Mouse (Mus musculus) cortical plate, adult 2 months (tissue): Measurements from ENCODE around the gene Nipal3. TPM values are rescaled to one million over a fixed set of nuclear protein-coding genes. Genes with fewer than 3 reads are reported as not detected.

ENCODE experiments used
- H3K27ac ChIP-seq: fragments of 200-500 bp; 2 replicates; pipeline ENCODE4 v1.5.1; 2012; ENCODE audit warnings: low read length, control low read depth, inconsistent platforms; ENCODE audit not compliant: insufficient read depth
- H3K4me1 ChIP-seq: fragments of 200-500 bp; 2 replicates; pipeline ENCODE4 v1.6.1; 2011; ENCODE audit warnings: low read length; ENCODE audit not compliant: control insufficient read depth, insufficient read depth
- H3K4me3 ChIP-seq: fragments of 200-500 bp; 2 replicates; pipeline ENCODE4 v1.5.1; 2011; ENCODE audit warnings: mild to moderate bottlenecking, low read length, control low read depth; ENCODE audit not compliant: insufficient read depth
- CTCF ChIP-seq: fragments of 200-500 bp; IDR thresholded peaks from 2 replicates; pipeline ENCODE4 v1.5.1; 2011; ENCODE audit warnings: mild to moderate bottlenecking, control low read depth, low read length; ENCODE audit not compliant: insufficient read depth; ENCODE audit errors: extremely low read depth
- POLR2A ChIP-seq: fragments of 200-500 bp; IDR thresholded peaks from 2 replicates; pipeline ENCODE4 v1.6.1; 2011; ENCODE audit warnings: mild to moderate bottlenecking, low read length, control low read depth; ENCODE audit not compliant: insufficient read depth; ENCODE audit errors: extremely low read depth
- polyA plus RNA-seq: library from polyadenylated mRNA; depleted of rRNA; stranded (reverse); fragments of >200 nt; gene quantifications from 2 replicates; pipeline ENCODE4 v1.2.3, GENCODE M21; 2012

The Nipal3 gene
- polyA plus RNA-seq, 1 experiment: 48.3 TPM

GRCm38 (mm10) chr4:135526039-135526710, 31.3 kb upstream of the Nipal3 start:
- no peaks in the 10 kb centered on the region for H3K4me1 ChIP-seq
- no peak overlapping the region for H3K27ac ChIP-seq
- no peak overlapping the region for H3K4me3 ChIP-seq
- TF ChIP-seq CTCF: no peak
- TF ChIP-seq POLR2A: no peak

- Histone ChIP-seq H3K4me1 (no peaks in the 10 kb centered on the region), H3K27ac (no peak overlapping the region), H3K4me3 (no peak overlapping the region)
- TF ChIP-seq CTCF (no peak), POLR2A (no peak)
These were observed 30.2 kb upstream of the Nipal3 start for GRCm38 (mm10) chr4:135525057-135525456.

GRCm38 (mm10) chr4:135523939-135524338, 29.1 kb upstream of the Nipal3 start:
- TF ChIP-seq CTCF: no peak
- no peak for TF ChIP-seq POLR2A
- Histone ChIP-seq H3K4me3 (no peak overlapping the region), H3K27ac (no peak overlapping the region), H3K4me1 (no peaks in the 10 kb centered on the region)

GRCm38 (mm10) chr4:135520421-135520820, 25.6 kb upstream of the Nipal3 start:
- H3K4me3 ChIP-seq: no peak overlapping the region
- TF ChIP-seq POLR2A (no peak), CTCF (no peak)
- no peak overlapping the region for H3K27ac ChIP-seq
- H3K4me1 ChIP-seq: no peaks in the 10 kb centered on the region

GRCm38 (mm10) chr4:135518135-135518534, 23.3 kb upstream of the Nipal3 start:
- no peaks in the 10 kb centered on the region for H3K4me1 ChIP-seq
- TF ChIP-seq CTCF (no peak), POLR2A (no peak)
- no peak overlapping the region for H3K27ac ChIP-seq
- no peak overlapping the region for H3K4me3 ChIP-seq

GRCm38 (mm10) chr4:135516351-135517316, 21.8 kb upstream of the Nipal3 start:
- TF ChIP-seq POLR2A (no peak), CTCF (peak; percentile 77)
- Histone ChIP-seq H3K4me1 (no peaks in the 10 kb centered on the region), H3K27ac (no peak overlapping the region)

GRCm38 (mm10) chr4:135514925-135515324, 20.1 kb upstream of the Nipal3 start:
- H3K4me1 ChIP-seq: no peaks in the 10 kb centered on the region
- H3K4me3 ChIP-seq: no peak overlapping the region
- TF ChIP-seq CTCF (no peak), POLR2A (no peak)
- H3K27ac ChIP-seq: no peak overlapping the region

More at GRCm38 (mm10) chr4:135516351-135517316, 21.8 kb upstream of the Nipal3 start:
- no peak overlapping the region for H3K4me3 ChIP-seq

GRCm38 (mm10) chr4:135513865-135514264, 19.0 kb upstream of the Nipal3 start:
- Histone ChIP-seq H3K27ac (no peak overlapping the region), H3K4me1 (no peaks in the 10 kb centered on the region), H3K4me3 (no peak overlapping the region)
- no peak for TF ChIP-seq POLR2A
- no peak for TF ChIP-seq CTCF

GRCm38 (mm10) chr4:135509515-135509914, 14.7 kb upstream of the Nipal3 start:
- Histone ChIP-seq H3K27ac (no peak overlapping the region), H3K4me3 (no peak overlapping the region), H3K4me1 (no peaks in the 10 kb centered on the region)
- no peak for TF ChIP-seq CTCF
- no peak for TF ChIP-seq POLR2A
